In genomic region chr2:177498067-177498466, GRCm38 (mm10) we compare ENCODE assay signal across 8 mouse cellular contexts. TPM values are rescaled to one million over a fixed set of nuclear protein-coding genes. Genes with fewer than 3 reads are reported as not detected.
DNase-seq lines count a peak whose midpoint lies in the region; ATAC-seq and TF ChIP-seq lines count a peak whose summit lies in the region.
"Not testable (repeated sequence)": the region's sequence is repeated elsewhere in the genome, so short reads cannot be mapped to it uniquely, and the experiment has no call there.

Gene Gm14403, plus strand, starts transcription at chr2:177498215.

- H3K9ac ChIP-seq in hindbrain, embryonic 14.5 days; liver, embryonic 12.5 days: not testable (repeated sequence)

- peak within 1 kb of the TSS; percentile 26 for H3K4me3 ChIP-seq in hindbrain, embryonic 14.5 days (replicated peaks; ENCODE audit: low read length)
- peak within 1 kb of the TSS; percentile 56 for H3K4me3 ChIP-seq in layer of hippocampus, adult 2 months
- peak within 1 kb of the TSS; percentile 52 for H3K4me3 ChIP-seq in liver, embryonic 12.5 days
- H3K4me3 ChIP-seq in myocyte = peak within 1 kb of the TSS; percentile 18
- peak within 1 kb of the TSS; percentile 43 for H3K4me3 ChIP-seq in thymus, adult 2 months (ENCODE audit: control insufficient read depth, insufficient read depth, low read length)

- not testable (repeated sequence) for H3ac ChIP-seq in myocyte (ENCODE audit: control insufficient read depth, insufficient read length)

- not testable (repeated sequence) for ATAC-seq in hindbrain, embryonic 14.5 days (ENCODE audit: low FRiP score); liver, embryonic 12.5 days

- not testable (repeated sequence) for H3K4me1 ChIP-seq in hindbrain, embryonic 14.5 days (replicated peaks; ENCODE audit: control insufficient read depth, insufficient read depth, low read length); liver, embryonic 12.5 days; thymus, adult 2 months (replicated peaks; ENCODE audit: control insufficient read depth, insufficient read depth, low read length)

- not testable (repeated sequence) for H3K9me3 ChIP-seq in hindbrain, embryonic 14.5 days (ENCODE audit: control insufficient read depth, low read length); liver, embryonic 12.5 days (replicated peaks)

- not testable (repeated sequence) for TF ChIP-seq POLR2A in myocyte (IDR thresholded peaks at IDR 0.05; ENCODE audit: insufficient read length, low read depth); thymus, adult 2 months (IDR thresholded peaks at IDR 0.05; ENCODE audit: control insufficient read depth, extremely low read depth, insufficient read depth, low read length, poor library complexity)

- H3K27me3 ChIP-seq in hindbrain, embryonic 14.5 days (ENCODE audit: control insufficient read depth, insufficient read depth, low read length); liver, embryonic 12.5 days (replicated peaks); myocyte (ENCODE audit: control insufficient read depth, insufficient read depth, insufficient read length); thymus, adult 2 months (ENCODE audit: control insufficient read depth, insufficient read depth, low read length): not testable (repeated sequence)

- not testable (repeated sequence) for H3K79me2 ChIP-seq in myocyte (ENCODE audit: control insufficient read depth, insufficient read depth)

- peak within 1 kb of the TSS; percentile 40 for H3K4me2 ChIP-seq in hindbrain, embryonic 14.5 days (replicated peaks)
- peak within 1 kb of the TSS; percentile 59 for H3K4me2 ChIP-seq in liver, embryonic 12.5 days
- peak within 1 kb of the TSS; percentile 16 for H3K4me2 ChIP-seq in myocyte (ENCODE audit: low read depth)

- H3K36me3 ChIP-seq in hindbrain, embryonic 14.5 days (replicated peaks; ENCODE audit: control insufficient read depth, insufficient read depth); liver, embryonic 12.5 days; myocyte (ENCODE audit: control insufficient read depth, insufficient read depth); thymus, adult 2 months (ENCODE audit: control insufficient read depth, insufficient read depth, low read length): not testable (repeated sequence)

- not testable (repeated sequence) for H3K27ac ChIP-seq in hindbrain, embryonic 14.5 days; liver, embryonic 12.5 days; thymus, adult 2 months (ENCODE audit: control insufficient read depth, insufficient read depth, low read length)
- H3K27ac ChIP-seq in layer of hippocampus, adult 2 months = peak within 1 kb of the TSS; percentile 57; the same call in 1 of the 2 replicates

- not testable (repeated sequence) for TF ChIP-seq CTCF in layer of hippocampus, adult 2 months (conservative IDR thresholded peaks at IDR 0.05); thymus, adult 2 months (IDR thresholded peaks at IDR 0.05; ENCODE audit: borderline replicate concordance, control insufficient read depth, extremely low read depth, insufficient read depth, low read length, poor library complexity)

- 26% methylated on average over 7 of the region's 7 CpGs for WGBS in hindbrain, embryonic 14.5 days
- 3% methylated on average over 7 of the region's 7 CpGs for WGBS in liver, embryonic 12.5 days (ENCODE audit: insufficient replicate concordance)
- 14% methylated on average over 7 of the region's 7 CpGs for WGBS in thymus, adult 2 months

- peak in 1 of 2 experiments; percentile 65 for DNase-seq in adrenal gland, adult 18-20 months (ENCODE audit: low spot score in 2 of 2)
- DNase-seq in embryo, embryonic 10.5 days (ENCODE audit: low spot score) = peak; percentile 42
- peak; percentile 49 for DNase-seq in gastrocnemius, postnatal 25 days
- not testable (repeated sequence) for DNase-seq in hindbrain, embryonic 14.5 days (ENCODE audit: low spot score); layer of hippocampus, adult 2 months (ENCODE audit: low spot score in 2 of 2)
- peak; percentile 27 for DNase-seq in thymus, adult 2 months

RNA-seq across cellular contexts. Expression of gene Gm14403, which starts in this region (rescaled TPM):
- 10 to 100 TPM; 69.3 to 81.1 TPM for total RNA-seq in adrenal gland, adult 18-20 months (2021)
- total RNA-seq in gastrocnemius, postnatal 25 days (2021) = 10 to 100 TPM; 24.8 to 29.1 TPM
- polyA plus RNA-seq in hindbrain, embryonic 14.5 days (2014; fragmentation: Nextera tagmentation; extraction: Ambion mirVana) = 3.8 and 4.3 TPM in 2 replicates
- total RNA-seq in layer of hippocampus, adult 2 months (2021) = 10 to 100 TPM; 33.9 to 38.5 TPM
- polyA plus RNA-seq in liver, embryonic 12.5 days (2016; fragmentation: Nextera tagmentation; extraction: Ambion mirVana) = 1.8 and 2.5 TPM in 2 replicates
- 0.90 TPM for polyA plus RNA-seq in myocyte (2012; fragmentation: generic; extraction: Trizol)
- 0.61 and 0.73 TPM in 2 replicates for polyA plus RNA-seq in thymus, adult 2 months (2012; rRNA removed)

Comparison
In these comparisons a context has a peak if more than half of its experiments do, and no peak if none do; other contexts are left out.
1. Peak in DNase-seq and H3K4me3 ChIP-seq in thymus, adult 2 months; RNA of the gene not detected or under 1 TPM.